Mouse (Mus musculus): Measurements from ENCODE around the gene Eif4g1.

Eif4g1 gene

GRCm38 (mm10) chr16:20672965-20673705 is 5.0 kb downstream of the Eif4g1 start:
- DNase-seq = peak; percentile 77

DNA sequence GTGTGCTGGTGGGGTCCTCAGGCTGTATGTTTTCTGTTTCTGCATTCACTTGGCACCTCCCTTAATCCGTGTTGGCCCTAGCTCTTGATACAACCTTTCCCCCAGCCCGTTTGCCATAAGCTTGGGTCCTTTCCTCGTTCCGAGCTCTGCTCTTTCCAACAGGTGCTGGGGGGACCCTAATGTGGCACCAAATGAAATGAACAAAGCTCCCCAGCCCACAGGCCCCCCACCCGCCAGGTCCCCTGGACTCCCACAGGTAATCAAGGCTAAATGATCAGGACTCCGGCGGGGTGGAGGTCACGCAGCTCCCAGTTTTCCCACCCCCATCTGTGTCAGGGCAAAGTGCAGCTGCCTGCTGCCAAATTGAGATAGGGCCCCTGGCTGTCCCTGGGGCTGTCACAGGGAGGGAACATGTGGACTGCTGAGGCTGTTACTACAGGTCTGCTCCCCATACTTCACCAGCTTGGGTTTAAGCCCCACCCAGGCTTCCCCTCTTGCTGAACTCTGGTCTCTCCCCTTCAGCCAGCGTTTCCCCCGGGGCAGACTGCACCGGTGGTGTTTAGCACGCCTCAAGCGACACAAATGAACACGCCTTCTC is 5.7 kb downstream of the Eif4g1 start:
- peak; percentile 59 for DNase-seq

- DNase-seq = no peak
These were observed 7.1 kb downstream of the Eif4g1 start for GRCm38 (mm10) chr16:20675213-20675612.

- DNase-seq = no peak
These were observed 8.6 kb downstream of the Eif4g1 start for GRCm38 (mm10) chr16:20676702-20677101.

GRCm38 (mm10) chr16:20677380-20677779 is 9.3 kb downstream of the Eif4g1 start:
- no peak for DNase-seq

DNA sequence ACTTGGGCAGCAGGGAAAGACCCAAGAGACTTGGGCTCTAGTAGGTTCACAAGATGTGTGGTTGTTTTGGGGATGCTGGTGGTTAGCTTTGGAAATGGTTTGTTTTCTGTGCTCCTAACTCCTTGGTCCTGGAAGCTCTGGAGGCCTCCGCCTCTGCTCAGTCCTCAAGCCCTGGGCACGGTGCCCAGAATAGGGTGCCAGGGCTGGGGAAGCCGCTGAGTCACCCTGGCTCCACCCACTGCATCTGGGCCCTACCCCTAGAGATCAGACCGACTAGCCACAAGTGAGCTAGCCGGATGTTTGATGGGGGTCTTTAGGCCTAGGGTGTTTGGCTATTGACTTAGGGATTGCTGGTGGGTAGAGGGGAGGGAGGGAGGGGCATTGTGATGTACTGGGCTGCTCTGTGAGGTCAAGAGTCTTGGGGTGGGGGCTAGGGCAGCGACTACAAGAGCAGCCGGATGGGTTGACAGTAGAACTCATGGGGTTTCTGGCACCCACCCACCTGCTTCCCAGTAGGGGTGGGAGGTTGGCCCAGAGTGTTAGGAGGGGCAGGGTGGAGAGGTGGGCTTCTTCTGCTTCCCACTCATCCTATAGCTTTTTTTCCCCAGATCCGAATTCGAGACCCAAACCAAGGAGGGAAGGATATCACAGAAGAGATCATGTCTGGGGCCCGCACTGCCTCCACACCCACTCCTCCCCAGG is 10.0 kb downstream of the Eif4g1 start:
- DNase-seq = no peak

- DNase-seq = no peak
These were observed 22.7 kb downstream of the Eif4g1 start for GRCm38 (mm10) chr16:20690774-20691173.

GRCm38 (mm10) chr16:20691617-20692016 is 23.5 kb downstream of the Eif4g1 start:
- no peak for DNase-seq

- no peak for DNase-seq
These were observed 24.3 kb downstream of the Eif4g1 start for GRCm38 (mm10) chr16:20692241-20692965.

DNA sequence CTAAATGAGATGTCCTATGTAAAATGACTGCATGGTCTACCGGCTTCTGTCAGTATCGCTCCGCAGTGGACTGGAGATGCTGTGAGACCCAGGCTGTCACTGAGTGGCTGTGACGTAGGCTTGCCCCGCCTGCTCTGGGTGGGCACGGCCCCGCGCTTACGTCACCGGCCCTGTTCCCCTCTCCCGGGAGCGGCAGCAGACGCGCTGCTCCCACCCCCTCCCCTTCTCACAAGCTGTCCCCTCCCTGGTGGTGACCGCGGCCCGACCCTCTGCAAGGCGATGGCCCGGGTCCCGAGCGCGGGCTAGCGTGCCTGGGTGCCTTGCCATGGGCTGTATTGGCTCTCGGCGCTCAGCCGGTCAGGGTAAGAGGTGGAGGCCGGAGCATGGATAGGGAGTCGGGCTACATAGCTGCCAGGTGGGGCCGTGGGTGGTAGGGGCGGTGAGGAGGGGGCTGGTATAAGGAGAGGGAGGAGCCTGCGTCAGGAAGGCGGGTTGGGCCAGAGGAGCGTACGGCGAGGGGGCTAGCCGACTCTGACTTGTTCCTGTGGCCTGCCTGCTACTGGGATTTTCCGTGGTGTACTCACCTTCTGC is 25.1 kb downstream of the Eif4g1 start, which contains the start of gene Fam131a:
Gene Fam131a, plus strand, starts transcription at position 131 of the 591 bp plus-strand sequence.
- DNase-seq = peak; percentile 85

GRCm38 (mm10) chr16:20694781-20695180 is 26.7 kb downstream of the Eif4g1 start:
- DNase-seq = no peak

DNA sequence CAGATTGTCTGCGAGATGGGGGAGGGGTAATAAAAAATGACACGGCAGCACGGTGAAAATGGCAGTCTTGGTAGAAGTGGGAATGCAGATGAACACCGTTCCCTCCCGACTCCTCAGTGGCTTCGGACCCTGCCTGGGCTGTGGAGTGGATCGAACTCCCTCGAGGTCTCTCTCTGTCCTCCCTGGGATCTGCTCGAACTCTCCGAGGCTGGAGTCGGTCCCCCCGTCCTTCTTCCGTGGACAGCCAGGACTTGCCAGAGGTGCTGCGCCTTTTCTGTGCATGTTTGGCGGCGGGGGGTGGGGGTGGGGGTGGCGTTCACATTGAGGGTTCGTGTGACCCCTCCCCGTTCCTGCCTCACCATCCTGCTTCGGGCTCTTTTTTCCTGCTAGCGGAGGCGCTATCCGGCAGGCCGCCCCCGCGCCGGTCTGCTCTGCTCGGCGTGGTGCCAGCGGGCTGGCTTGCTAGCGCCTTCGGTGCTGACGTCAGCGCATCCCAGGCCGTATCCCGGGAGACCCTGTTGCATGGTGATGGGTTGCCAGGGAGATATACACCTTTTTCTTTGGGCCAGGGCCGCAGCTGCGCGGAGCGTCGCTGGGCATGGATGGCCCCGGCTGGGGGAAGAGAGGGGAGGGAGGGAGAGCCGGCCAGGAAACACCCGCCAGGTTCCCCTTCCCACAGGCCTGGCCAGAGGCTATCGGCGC is 27.7 kb downstream of the Eif4g1 start:
- DNase-seq = peak; percentile 46

DNA sequence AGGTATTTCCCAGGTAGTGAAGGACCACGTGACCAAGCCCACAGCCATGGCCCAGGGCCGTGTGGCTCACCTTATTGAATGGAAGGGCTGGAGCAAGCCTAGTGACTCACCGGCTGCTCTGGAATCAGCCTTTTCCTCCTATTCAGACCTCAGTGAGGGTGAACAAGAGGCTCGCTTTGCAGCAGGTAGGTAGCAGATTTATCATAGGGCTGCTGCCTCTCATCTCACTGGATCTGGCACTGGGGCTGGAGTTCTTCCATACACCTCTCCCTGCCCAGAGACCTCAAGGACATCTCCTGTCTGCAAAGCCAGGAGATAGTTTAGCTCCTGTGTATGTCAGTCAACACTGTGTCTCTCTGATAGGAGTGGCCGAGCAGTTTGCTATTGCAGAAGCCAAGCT is 31.2 kb downstream of the Eif4g1 start:
- DNase-seq = no peak

DNA sequence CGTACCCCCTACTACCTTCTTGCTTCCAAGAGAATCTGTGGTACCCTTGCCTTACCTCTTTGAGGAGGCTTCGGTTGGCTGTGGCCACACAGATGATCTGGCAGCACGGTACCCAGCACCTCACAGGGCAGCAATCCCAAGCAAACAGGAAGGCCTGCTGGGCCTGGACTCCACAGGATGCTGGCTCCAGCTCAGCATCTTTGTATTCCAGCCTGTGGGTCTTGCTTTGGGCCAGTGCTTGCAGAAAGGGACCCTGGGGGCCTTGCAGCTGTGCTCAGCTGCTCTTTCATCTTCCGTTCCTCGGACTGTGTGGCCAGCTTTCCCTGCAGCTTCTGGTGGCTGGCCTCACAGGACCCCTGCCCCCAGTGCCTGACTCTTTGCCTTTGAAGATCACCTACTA is 31.9 kb downstream of the Eif4g1 start:
- no peak for DNase-seq

- no peak for DNase-seq
These were observed 33.2 kb downstream of the Eif4g1 start for GRCm38 (mm10) chr16:20701316-20701715.

GRCm38 (mm10) chr16:20701729-20702521 is 33.8 kb downstream of the Eif4g1 start:
- no peak for DNase-seq

- peak; percentile 72 for DNase-seq
These were observed 34.4 kb downstream of the Eif4g1 start for GRCm38 (mm10) chr16:20702522-20702893.

DNA sequence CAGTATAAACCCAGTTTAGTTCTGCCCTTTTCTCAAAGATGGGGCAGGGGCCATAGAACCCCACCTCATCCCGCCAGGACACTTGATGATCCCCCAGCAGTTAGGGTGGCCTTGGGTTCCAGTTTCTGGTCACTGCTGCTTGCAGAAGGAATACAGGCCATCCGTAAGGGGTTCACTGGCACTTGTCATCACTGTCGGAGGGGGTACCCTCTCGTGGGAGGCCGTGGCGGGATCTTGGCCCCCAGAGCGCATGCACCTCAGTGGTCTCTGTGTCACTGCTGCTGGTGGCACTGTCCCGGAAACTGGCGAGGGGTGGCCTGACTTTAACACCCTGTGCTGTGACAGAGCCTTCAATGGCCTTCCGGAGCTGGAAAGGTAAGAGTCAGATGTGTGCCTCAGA is 35.0 kb downstream of the Eif4g1 start:
- DNase-seq = no peak

- DNase-seq = no peak
These were observed 35.7 kb downstream of the Eif4g1 start for GRCm38 (mm10) chr16:20703699-20704400.

DNA sequence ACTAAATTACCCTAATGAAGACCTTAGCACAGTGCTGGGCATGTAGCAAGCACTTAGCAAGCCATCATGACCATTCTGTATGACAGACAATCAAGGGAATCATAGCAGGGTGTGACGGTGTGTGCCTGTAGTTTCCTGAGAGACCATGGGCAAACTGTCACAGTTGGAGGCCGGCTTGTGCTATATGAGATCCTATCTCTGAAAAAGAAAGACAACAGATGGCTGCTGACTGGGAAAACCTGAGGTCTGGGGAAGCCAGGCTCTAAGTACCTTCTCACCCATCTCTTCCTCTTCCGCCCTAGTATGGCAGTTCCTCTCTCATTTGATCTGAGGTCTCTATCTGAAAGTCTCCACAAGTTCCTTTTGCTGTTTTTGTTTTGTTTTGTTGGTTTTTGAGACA is 37.7 kb downstream of the Eif4g1 start:
- no peak for DNase-seq
